Mouse (Mus musculus) testis, adult 10 weeks (tissue): ENCODE data around the gene Ap3s2. TPM values are rescaled to one million over a fixed set of nuclear protein-coding genes. Genes with fewer than 3 reads are reported as not detected.

Experiments used
- polyA plus RNA-seq: library from polyadenylated mRNA; stranded (reverse); fragments of 350-450 nt; fragmentation: Illumina TruSeq; extraction: RNeasy Lipid Tissue Mini Kit (QIAGEN cat#74804); gene quantifications from one replicate; pipeline ENCODE4 v1.2.3, GENCODE M21; 2014; ENCODE audit warnings: low read depth, low replicate concordance

The Ap3s2 gene
- polyA plus RNA-seq, result 17.2 TPM

GRCm38 (mm10) chr7:79920344-79920983, at the start of gene Ap3s2:
Gene Ap3s2, minus strand, starts transcription at chr7:79920649.

GRCm38 (mm10) chr7:79934862-79935510, 14.5 kb upstream of the Ap3s2 start, which contains the start of gene Arpin:
Gene Arpin, minus strand, starts transcription at chr7:79935359.

GRCm38 (mm10) chr7:79860811-79861210, 59.6 kb downstream of the Ap3s2 start, which contains the start of gene Anpep:
Gene Anpep, minus strand, starts transcription at chr7:79861059.

Other genes starting within 250 kb of the Ap3s2 start
- gene Kif7, start 204.9 kb downstream of the Ap3s2 start, polyA plus RNA-seq, result 0.21 TPM
- 0.50 TPM for gene Plin1, start 187.7 kb downstream of the Ap3s2 start, polyA plus RNA-seq
- 22.0 TPM for gene Pex11a, start 177.5 kb downstream of the Ap3s2 start, polyA plus RNA-seq
- 62.7 TPM for gene Wdr93, start 177.5 kb downstream of the Ap3s2 start, polyA plus RNA-seq
- gene Mesp1, start 126.9 kb downstream of the Ap3s2 start, polyA plus RNA-seq, result 0.77 TPM
- gene Mesp2, start 109.9 kb downstream of the Ap3s2 start, polyA plus RNA-seq, result 1.9 TPM
- 0.59 TPM for gene Anpep, start 59.6 kb downstream of the Ap3s2 start, polyA plus RNA-seq
- gene Arpin, start 14.7 kb upstream of the Ap3s2 start, polyA plus RNA-seq, result 0.80 TPM
- 0.24 TPM for gene Zfp710, start 104.2 kb upstream of the Ap3s2 start, polyA plus RNA-seq
- 0.85 TPM for gene Idh2, start 194.7 kb upstream of the Ap3s2 start, polyA plus RNA-seq